Mouse (Mus musculus) forebrain, embryonic 11.5 days (tissue): ENCODE data around the gene Edc4. TPM values are rescaled to one million over a fixed set of nuclear protein-coding genes. Genes with fewer than 3 reads are reported as not detected.

Experiments
- ATAC-seq: fragments of 200-750 bp; cut with Nextera tagmentation; replicated peaks from 2 replicates; pipeline ENCODE4 v1.8.0; 2017; ENCODE audit warnings: moderate TSS enrichment; ENCODE audit not compliant: low FRiP score
- DNase-seq: peaks from one replicate; pipeline ENCODE4 v3.0.0-alpha.2; 2017; ENCODE audit warnings: low spot score
- H3K27ac ChIP-seq: fragments of 300-500 bp; sonication (generic); 2 replicates; pipeline ENCODE4 v1.5.1; 2014; ENCODE audit warnings: low read depth, low read length
- H3K27me3 ChIP-seq: fragments of 300-500 bp; sonication (generic); 2 replicates; pipeline ENCODE4 v1.6.1; 2014; ENCODE audit warnings: mild to moderate bottlenecking, low read length, mixed read lengths; ENCODE audit not compliant: control insufficient read depth, insufficient read depth
- H3K36me3 ChIP-seq: fragments of 300-500 bp; sonication (generic); 2 replicates; pipeline ENCODE4 v1.6.1; 2014; ENCODE audit warnings: mild to moderate bottlenecking, low read length, moderate library complexity, mixed read lengths; ENCODE audit not compliant: control insufficient read depth, insufficient read depth
- H3K4me1 ChIP-seq: fragments of 300-500 bp; sonication (generic); replicated peaks from 2 replicates; pipeline ENCODE4 v1.6.1; 2014; ENCODE audit warnings: low read length, mixed read lengths; ENCODE audit not compliant: control insufficient read depth, insufficient read depth
- H3K4me2 ChIP-seq: fragments of 300-500 bp; sonication (generic); 2 replicates; pipeline ENCODE4 v1.6.1; 2014; ENCODE audit warnings: low read depth, mild to moderate bottlenecking, low read length, moderate library complexity, mixed read lengths; ENCODE audit not compliant: severe bottlenecking
- H3K4me3 ChIP-seq: fragments of 300-500 bp; sonication (generic); 2 replicates; pipeline ENCODE4 v1.5.1; 2014; ENCODE audit warnings: low read depth, low read length
- H3K9ac ChIP-seq: fragments of 300-500 bp; sonication (generic); 2 replicates; pipeline ENCODE4 v1.6.1; 2014; ENCODE audit warnings: low read length
- H3K9me3 ChIP-seq: fragments of 300-500 bp; sonication (generic); 2 replicates; pipeline ENCODE4 v1.6.1; 2016; ENCODE audit warnings: low read length, mixed read lengths; ENCODE audit not compliant: control insufficient read depth
- WGBS: fragments of 180-500 bp; shearing (Covaris S2); extraction: QIAGEN DNeasy Blood & Tissue Kit; methylation state at CpG from one replicate; pipeline ENCODE4 v1.1.7; 2014; 5-methylcytosine and 5-hydroxymethylcytosine counted together
- polyA plus RNA-seq: library from polyadenylated mRNA; unstranded; fragments of >200 nt; fragmentation: Nextera tagmentation; extraction: Ambion mirVana; gene quantifications from 2 replicates; pipeline ENCODE4 v1.2.1, GENCODE M21; 2014

Gene Edc4
- polyA plus RNA-seq, 1 experiment from 2014 or later, result 65.2 TPM

DNA sequence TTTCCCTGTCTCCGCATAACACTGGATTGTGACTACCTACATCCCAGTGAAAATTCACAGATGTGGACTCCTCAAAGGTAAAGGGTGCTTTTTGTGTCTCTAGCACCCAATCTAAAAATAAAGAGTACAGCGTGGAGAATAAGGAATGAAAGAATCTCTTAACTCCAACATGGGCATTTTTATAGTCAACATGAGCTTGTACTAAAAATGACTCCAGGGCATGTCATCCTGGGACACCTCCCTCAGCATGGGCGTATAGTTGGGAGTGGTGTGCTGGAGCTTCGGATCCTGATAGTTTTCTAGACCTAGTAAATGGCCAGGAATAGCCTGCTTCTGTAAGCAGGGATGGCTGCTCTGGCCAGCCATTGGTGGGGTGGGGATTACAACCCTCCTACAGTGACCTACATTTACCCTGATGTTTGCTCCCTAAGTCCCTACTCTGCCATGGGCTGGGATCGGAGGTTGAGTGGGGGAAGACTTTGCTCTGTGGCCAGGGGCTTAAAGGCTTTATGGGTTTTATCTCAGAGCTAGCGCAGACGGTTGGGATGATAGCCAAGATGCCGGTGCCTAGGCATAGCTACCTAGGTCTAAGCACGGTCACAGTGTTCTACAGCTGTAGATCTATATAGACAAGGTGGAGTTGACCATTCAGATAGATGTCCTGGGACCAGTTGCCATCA, 17.3 kb downstream of the Edc4 start:
- Histone ChIP-seq H3K4me2 (no peak overlapping the region), H3K27ac (no peak overlapping the region), H3K9ac (no peak overlapping the region), H3K4me1 (peaks cover 7% of the 10 kb centered on the region; the same call in 1 of the 2 replicates), H3K36me3 (no peaks in the 10 kb centered on the region), H3K27me3 (no peaks in the 10 kb centered on the region), H3K4me3 (no peak overlapping the region), H3K9me3 (no peaks in the 10 kb centered on the region)
- no peak for ATAC-seq
- DNase-seq, result no peak
- WGBS, result 78% methylated on average over 9 of the region's 9 CpGs

DNA sequence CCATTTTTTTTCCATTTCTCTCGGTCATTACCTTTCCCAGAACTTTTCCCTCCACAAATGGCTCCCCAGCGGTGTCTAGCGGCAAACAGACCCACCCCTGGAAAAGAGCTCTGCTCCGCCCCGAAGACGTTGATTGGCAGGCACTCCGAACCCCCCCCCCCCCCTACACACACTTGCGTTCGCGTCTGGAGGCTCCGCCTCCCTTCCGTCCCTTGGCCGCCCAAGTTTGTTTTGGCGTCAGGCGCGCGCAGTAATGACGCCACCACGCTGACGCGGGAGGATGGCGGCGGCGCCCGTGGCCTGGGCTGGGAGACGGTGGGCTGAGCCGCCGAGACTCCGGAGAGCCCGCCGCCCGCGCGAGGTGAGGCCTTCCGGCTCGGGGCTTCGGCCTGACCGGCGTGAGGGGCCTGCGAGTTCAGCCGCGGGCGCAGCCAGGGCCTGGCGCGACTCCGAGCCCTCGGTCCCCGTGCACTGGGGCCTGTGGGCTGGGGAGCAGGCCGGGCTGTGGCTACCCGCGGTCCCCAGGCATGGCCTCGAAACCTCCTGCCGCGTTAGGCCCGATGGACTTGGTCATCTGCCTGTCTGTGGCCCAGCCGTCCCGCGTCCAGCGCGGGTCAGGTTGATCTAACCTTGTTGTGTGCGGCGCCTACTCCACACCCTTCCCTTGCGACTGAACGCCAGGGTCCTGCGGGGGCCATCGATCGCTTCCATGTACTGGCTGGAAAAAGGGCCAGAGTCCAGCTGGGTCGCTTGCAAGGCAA, 19.7 kb downstream of the Edc4 start, which contains the start of gene Pskh1:
Gene Pskh1 (plus strand): TSS at position 262 of the 761 bp plus-strand sequence.
- Histone ChIP-seq H3K27ac (peak within 1 kb of the TSS; percentile 57), H3K4me2 (peak within 1 kb of the TSS; percentile 86), H3K9me3 (no peaks in the 10 kb centered on the region), H3K4me3 (peak within 1 kb of the TSS; percentile 90), H3K36me3 (no peaks in the 10 kb centered on the region), H3K9ac (peak within 1 kb of the TSS; percentile 98), H3K4me1 (peaks cover 2% of the 10 kb centered on the region; the same call in 1 of the 2 replicates), H3K27me3 (no peaks in the 10 kb centered on the region)
- WGBS, result under 1% methylated on average over 68 of the region's 68 CpGs
- ATAC-seq (peak; percentile 94), DNase-seq (peak; percentile 96)

DNA sequence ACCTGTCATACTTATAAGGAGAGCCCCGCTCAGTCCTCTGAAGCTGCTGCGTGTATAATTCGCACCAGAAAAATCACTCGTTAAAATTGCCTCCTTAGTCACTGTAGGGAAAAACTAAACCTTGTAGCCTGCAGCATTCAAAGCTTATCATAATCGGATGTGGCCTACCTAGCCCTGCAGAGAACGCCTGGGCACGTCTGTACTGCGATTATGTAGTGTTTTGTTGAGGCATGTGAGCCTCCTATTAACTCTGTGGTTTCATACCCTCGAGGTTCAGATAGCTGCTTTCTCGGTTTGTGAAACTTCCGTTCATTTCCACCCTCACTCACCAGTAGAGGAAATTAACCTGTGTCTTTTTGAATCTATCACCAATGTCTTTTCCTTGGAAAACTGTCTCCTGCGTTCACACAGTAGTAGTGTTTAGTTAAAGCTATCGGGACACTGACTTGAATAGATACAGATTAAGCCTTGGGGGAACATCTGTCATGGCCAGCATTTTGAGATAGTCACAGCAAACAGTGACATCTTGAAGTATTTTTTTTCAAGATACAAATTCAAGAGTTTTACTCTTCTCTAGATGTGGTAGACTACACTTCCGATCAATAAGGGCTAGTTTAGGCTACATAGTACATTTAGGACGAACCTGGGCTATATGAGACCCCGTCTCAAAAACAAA, 20.4 kb downstream of the Edc4 start:
- ATAC-seq, result no peak
- Histone ChIP-seq H3K4me1 (peaks cover 2% of the 10 kb centered on the region; the same call in 1 of the 2 replicates), H3K4me2 (peak overlapping the region; percentile 86), H3K9me3 (no peaks in the 10 kb centered on the region), H3K4me3 (peak overlapping the region; percentile 90), H3K27me3 (no peaks in the 10 kb centered on the region), H3K27ac (0 out of 2 replicates have a peak overlapping the region, but pooled peaks have one; percentile 57), H3K9ac (peak overlapping the region; percentile 98), H3K36me3 (no peaks in the 10 kb centered on the region)
- no peak for DNase-seq
- 39% methylated on average over 16 of the region's 16 CpGs for WGBS

DNA sequence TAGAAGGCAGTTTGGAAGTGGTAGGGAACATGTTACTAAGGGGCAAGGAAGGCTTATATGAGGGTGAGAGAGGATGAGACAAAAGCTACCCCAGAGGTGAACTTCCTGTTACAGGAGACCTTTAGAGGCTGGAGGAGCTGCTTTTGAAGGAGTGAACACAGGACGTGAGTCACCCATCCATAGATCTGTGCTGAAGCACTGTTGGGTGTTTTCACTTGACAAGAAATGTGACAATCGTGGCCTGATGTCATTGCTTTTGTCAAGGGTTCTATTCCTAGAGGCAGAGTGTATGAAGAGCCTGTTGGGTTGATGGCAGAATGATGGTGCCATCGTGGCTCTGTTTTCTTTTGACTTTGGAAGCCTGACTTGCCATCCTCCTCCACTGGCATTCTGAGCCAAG, 38.7 kb downstream of the Edc4 start:
- Histone ChIP-seq H3K4me2 (no peak overlapping the region), H3K4me1 (no peaks in the 10 kb centered on the region)
- no peak for ATAC-seq

DNA sequence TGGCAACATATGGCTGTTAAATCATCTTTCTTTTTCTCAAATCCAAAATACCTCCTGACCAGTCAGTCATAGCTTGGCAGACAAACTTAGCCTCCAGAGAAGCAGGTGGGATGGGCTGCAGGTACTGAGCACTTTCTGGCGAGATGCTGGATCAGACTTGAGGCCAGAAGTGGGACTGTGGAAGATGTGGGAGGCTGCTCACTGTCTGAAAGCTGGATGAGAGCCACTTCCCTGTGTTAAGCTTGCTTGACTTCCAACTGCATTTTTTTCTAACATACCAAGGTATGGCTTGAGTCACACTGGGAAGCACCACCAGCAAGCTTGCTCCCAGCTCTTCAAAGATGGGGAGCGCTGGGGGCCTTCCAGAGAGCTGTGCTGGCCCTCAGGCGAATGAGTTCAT, 44.4 kb downstream of the Edc4 start:
- 67% methylated on average over 3 of the region's 3 CpGs for WGBS
- Histone ChIP-seq H3K27ac (no peak overlapping the region), H3K9ac (no peak overlapping the region), H3K4me1 (no peaks in the 10 kb centered on the region), H3K27me3 (no peaks in the 10 kb centered on the region), H3K4me3 (no peak overlapping the region), H3K4me2 (no peak overlapping the region), H3K36me3 (no peaks in the 10 kb centered on the region), H3K9me3 (no peaks in the 10 kb centered on the region)
- ATAC-seq (no peak), DNase-seq (no peak)

More for the DNA sequence above, 38.7 kb downstream of the Edc4 start:
- 92% methylated on average over 3 of the region's 3 CpGs for WGBS
- no peak overlapping the region for H3K27ac ChIP-seq
- no peak overlapping the region for H3K9ac ChIP-seq
- no peaks in the 10 kb centered on the region; the same call in 1 of the 2 replicates for H3K36me3 ChIP-seq
- no peaks in the 10 kb centered on the region for H3K9me3 ChIP-seq
- DNase-seq, result no peak
- H3K4me3 ChIP-seq, result no peak overlapping the region
- no peaks in the 10 kb centered on the region for H3K27me3 ChIP-seq

DNA sequence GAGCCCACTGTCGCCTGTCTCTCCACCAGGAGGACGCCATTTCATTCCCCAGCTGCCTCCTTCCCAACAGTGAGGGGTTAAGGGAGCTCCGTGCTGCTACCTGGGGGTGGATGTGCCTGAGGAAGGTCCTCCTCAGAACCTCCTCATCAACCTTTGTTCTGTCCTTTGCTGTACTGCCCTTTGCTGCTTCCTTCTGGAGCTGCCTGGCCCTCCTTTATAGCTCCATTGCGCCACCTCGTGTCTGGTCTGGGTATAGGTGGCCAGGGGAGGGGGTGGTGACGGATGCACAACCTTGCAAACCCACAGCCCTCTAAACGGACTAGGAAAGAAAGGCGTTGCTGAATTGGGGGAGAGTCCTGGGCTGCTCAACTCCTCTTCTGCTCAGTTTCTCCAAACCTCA, 49.9 kb downstream of the Edc4 start:
- Histone ChIP-seq H3K9me3 (no peaks in the 10 kb centered on the region), H3K27ac (no peak overlapping the region), H3K27me3 (no peaks in the 10 kb centered on the region), H3K9ac (peak overlapping the region; percentile 51), H3K4me2 (no peak overlapping the region), H3K4me1 (no peaks in the 10 kb centered on the region), H3K4me3 (no peak overlapping the region), H3K36me3 (no peaks in the 10 kb centered on the region)
- whole genome bisulfite sequencing, result 18% methylated on average over 8 of the region's 8 CpGs
- peak; percentile 71; the same call in 1 of the 2 replicates for ATAC-seq
- DNase-seq, result peak; percentile 90

DNA sequence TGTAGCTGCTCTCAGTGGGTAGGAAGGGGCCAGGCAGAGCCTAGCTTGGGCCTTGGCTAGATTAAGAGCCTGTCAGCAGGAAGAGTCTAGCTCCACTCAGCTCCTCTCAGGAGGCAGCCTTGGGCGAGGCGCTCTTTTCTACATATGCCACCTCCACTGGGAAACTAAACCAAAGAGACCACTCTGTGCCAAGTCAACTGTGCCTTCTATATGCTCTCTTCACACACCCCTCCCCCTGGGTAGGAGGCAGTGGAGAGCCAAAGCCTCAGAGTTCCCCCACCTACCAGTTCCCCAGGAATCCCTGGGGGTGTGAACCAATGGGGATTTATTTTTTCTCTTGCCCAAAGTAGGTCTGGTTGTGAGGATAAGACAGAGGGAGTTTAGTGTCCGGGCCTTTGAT, 50.6 kb downstream of the Edc4 start:
- Histone ChIP-seq H3K27ac (no peak overlapping the region), H3K9ac (no peak overlapping the region), H3K36me3 (no peaks in the 10 kb centered on the region), H3K9me3 (no peaks in the 10 kb centered on the region), H3K4me3 (no peak overlapping the region), H3K4me2 (no peak overlapping the region), H3K27me3 (no peaks in the 10 kb centered on the region), H3K4me1 (peaks cover 2% of the 10 kb centered on the region; the same call in 1 of the 2 replicates)
- no peak for DNase-seq
- no peak for ATAC-seq
- WGBS, result 91% methylated on average over 3 of the region's 3 CpGs

DNA sequence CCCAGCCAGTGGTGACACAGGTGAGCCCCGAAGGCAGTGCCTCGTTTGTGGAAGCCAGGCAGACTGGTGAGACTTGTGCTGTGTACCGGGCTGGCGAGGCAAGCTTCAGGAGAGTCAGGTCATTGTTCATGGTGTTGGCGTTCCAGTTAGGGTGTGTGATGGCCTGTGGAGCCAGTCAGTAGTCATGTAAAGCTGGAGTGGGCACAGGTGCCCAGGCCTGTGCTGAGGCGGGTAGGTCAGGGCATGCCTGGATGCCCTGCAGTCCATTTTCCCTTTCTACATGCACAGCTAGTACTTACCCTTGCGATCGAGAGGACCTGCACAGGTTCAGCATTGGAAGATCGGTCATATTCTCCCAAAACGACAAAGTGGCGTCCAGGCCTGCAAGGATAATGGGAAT, 51.8 kb downstream of the Edc4 start:
- Histone ChIP-seq H3K36me3 (no peaks in the 10 kb centered on the region), H3K4me3 (no peak overlapping the region), H3K4me2 (no peak overlapping the region), H3K9me3 (no peaks in the 10 kb centered on the region), H3K27me3 (no peaks in the 10 kb centered on the region), H3K27ac (no peak overlapping the region), H3K9ac (no peak overlapping the region), H3K4me1 (peaks cover 4% of the 10 kb centered on the region; the same call in 1 of the 2 replicates)
- no peak for ATAC-seq
- 91% methylated on average over 11 of the region's 11 CpGs for WGBS
- no peak for DNase-seq
